Mouse (Mus musculus) induced T-regulatory cell, adult 2 months (primary cell): Measurements from ENCODE around the gene Tub.

Experiments
- DNase-seq: peaks from one replicate; pipeline ENCODE4 v3.0.0-alpha.2; 2012; ENCODE audit warnings: low read depth

Gene Tub

DNA sequence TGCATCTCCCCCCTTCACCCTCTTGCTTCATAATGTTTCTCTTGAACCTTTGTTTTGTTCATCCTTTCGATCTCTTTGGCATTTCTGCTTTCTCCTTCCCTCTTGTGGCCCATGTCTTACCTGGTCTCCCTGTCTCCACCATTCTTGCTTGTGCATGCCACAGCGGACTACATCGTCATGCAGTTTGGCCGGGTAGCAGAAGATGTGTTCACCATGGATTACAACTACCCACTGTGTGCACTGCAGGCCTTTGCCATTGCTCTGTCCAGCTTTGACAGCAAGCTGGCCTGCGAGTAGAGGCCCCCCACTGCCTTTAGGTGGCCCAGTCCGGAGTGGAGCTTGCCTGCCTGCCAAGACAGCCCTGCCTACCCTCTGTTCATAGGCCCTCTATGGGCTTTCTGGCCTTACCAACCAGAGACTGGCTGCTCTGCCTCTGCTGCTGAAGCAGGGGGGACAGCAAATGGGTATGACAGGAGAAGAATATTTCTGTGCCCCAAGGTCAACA lies 79.9 kb downstream of the Tub start:
- DNase-seq = no peak

DNA sequence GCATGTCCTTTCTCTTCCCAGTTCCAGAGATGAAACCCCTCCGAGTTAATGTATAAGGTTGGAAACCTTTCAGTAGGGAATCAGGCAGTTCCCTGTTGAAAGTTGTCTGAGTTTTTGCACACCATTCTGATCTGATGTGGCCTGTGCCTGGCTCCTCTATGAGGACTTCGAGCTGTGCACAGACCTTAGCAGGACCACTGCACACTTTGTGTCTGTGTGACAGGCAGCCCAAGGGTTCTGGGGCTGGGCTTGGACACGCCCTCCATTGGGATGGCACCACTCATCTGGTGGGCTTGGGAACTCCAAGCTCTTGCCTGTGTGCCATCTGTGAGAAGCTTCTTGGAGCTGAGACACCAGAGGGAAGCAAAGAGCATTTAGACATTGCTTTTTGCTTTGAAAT lies 81.2 kb downstream of the Tub start:
- DNase-seq = no peak

DNA sequence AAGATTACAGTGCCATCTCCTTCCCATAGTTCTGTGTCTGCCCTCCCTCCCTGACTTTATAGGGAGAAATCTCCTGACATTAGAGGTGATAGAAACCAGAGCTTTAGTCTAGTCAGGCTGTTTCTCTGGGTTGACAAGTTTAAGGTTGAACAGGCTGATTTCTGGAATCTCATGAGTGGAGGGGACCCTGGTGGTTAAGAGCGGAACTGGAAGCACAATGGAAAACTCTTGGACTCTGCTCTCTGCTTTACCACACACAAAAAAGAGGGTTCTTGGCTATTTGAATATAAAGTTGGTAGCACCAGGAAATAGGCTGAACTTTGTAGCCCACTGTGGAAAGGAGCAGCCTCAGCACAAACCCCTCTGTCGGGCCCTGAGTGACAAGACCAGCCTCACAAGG lies 81.9 kb downstream of the Tub start:
- no peak for DNase-seq

DNA sequence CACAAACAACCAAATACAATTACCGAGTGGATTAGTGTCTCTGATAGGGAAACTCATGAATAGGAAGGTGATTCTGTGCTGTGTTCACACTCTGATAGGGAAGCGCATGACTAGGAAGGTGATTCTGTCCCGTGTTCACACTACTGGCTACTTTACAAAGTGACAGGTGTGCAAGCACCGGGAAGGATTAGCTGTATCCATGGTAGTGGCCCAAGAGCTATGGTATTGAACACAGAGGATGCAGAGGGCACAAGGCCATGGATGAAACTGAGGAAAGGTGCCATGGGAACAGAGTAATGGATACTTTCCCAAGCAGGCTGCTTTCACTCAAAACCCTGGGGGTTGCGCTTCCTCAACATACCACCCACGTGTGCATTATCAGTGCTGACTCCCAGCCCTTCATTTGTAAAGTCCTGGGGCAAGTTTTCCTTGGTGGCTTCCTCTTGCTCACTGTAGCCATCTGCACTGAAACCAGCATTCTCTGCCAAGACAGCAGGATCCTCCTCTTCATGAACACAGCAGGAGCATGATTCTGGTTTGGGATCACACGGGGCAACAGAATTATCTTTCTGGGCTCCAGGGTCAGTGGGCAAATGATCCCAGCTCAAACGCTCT lies 88.1 kb downstream of the Tub start:
- DNase-seq = no peak

DNA sequence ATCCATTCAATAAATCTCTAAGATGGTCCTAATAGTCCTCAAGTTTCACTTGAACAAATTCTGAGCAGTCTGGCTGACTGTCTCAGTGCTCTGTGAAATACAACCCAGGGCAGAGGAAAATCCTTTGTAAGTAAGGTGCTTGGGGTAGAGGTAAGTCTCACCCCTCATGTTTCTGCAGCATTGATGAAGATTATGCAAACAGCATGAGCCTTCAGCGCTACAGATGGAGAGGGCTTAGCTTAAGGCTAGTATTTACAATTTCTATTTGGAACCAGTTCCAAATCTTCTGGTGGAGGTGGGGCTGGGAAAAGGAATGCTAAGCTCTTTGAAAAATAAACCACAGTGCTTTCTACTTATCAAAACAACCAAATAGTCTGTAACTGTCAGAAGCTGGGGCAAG lies 88.8 kb downstream of the Tub start:
- DNase-seq = no peak

DNA sequence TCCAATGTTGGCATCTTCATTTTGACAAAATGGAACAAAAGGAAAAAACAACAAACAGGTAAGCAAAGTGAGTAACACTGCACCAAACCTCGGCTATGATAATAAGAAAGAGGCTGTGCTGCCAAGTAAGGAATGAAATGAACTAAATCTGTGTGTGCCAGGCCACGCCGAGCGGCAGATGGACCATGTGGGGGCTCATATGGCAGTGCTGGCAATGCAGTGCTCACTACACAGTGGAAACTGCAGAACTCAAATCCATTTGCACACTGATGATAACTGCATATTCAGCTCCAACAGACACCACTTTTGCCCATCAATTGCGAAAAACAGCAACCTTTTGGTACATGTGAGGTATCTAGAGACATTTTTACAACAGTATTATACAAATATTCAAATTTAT lies 89.3 kb downstream of the Tub start:
- DNase-seq = no peak

DNA sequence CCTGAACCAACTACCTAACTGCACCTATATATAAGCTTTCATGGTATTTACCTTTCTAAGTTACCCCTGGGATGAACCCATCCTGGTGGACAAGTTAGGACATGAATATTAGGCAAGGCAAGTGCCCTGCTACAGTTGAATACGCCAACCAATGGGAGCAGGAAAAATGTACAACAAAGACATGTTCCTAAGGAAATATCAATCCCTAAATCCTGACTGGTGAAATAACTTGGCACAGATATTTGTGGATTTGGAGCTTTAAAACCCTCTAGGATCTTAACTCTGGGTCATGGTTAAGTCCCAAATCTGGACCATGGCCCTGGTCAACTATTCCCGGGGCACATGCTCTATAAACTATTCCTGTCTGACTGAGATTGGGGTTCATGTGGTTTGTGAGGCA lies 95.7 kb downstream of the Tub start:
- no peak for DNase-seq

DNA sequence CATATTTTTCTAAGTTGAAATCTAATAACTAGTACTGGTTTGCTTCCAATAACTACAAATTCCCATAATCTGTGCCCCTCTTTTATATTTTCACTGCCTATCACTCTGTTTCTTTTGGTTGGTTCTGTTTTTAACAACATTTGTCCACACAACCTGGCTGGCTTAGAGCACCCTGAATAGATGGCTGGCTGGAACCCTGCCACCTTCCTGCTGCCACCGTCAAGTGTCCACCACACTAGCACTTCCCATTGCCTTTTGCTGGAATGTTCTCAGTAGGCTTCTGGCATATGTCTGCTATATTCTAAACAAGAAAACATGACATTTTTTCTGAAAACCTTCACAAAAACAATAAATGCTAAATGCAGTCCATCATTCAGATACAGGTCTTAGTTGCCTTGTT lies 100.7 kb downstream of the Tub start:
- DNase-seq = no peak

DNA sequence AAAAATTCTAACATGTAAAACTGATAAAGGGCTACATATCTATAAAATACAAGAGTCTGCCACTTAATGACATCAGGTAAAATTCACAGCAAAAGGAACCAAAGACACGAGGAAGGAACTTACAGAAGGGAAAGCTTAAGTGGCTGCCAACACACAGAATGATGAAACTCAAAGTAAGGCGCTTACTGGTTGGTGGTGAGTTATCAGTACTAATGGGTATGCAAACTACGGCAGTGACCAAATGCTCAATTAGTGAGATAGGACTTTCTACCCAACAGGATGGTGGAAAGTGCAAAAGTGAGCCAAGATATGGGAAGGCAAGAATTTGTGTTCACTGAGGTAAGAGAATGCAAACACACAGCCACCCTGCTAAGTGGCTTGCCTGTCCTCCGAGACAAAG lies 109.4 kb downstream of the Tub start:
- no peak for DNase-seq

DNA sequence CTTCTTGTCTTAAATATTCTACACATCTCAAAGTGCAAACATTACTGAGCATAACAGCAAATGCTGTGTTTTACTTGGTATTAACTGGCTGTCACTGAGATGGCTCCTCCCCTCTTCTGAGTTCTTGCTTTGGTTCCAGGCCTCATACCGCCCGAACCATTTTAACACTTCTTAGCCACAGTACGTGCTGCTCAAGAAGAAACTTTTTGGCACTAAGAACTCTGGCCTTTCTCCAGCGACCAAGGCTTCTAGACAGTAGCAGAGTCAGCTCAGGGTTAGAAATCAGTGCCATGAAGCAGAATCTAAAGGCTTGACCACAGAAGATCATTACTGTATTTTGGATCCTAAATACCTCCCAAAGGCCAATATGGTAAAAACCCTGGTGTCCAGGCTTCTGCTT lies 119.5 kb downstream of the Tub start:
- no peak for DNase-seq

DNA sequence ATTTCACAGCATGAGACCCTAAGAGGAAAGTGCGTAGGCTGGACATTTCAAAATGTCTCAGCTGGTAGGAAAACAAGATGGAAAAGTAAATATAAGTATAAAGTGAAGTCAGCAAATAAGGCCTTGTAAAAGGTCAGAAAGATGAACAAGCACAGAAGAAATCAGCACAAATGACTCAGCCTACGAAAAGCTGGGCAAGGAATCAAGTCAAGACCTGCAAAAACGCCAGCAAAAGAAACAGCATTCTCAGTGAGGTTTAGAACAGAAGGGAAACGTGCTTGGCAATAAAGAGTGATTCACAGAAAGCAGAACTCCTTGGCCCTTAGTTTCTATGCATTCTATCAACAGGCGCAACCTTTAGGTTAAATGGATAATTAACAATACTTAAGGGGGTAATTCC lies 122.2 kb downstream of the Tub start:
- DNase-seq = no peak

DNA sequence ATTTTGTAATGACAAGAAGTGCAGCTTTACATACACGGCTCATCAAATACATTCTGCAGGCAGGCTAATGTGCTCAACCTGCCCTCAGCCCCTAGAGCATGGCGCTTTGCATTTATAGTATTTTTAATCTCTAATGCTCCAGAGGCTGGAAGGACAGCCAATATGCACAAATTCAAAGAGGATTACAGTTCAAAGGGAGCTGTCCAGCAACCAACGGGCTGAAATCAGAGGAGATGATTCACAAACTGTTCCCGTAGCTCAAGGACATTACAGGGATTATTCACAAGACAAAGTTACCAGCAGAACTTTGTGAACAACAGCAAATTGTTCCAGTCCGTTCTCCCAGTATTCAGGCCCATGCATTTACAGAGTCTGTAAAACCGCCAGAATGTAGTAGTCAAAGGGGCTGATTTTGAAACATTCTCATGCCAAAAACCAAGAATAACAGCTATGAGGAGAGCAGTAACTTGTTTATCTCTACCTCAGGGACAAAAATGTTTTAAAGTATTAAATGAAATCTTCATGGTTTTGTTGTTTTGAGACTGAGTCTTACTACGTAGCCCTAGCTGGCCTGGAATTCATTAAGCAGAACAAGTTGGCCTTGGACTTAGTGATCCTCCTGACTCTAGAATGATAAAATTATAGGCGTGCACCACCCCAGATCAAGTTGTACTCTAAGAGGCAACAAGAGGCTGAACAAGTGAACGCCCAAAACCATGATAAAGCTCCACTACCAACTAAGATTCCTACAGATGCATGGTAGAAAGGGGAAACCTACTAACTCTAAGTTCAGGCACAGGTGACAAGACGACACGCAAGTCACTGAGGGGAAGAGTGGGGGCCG lies 132.4 kb downstream of the Tub start:
- DNase-seq = no peak

DNA sequence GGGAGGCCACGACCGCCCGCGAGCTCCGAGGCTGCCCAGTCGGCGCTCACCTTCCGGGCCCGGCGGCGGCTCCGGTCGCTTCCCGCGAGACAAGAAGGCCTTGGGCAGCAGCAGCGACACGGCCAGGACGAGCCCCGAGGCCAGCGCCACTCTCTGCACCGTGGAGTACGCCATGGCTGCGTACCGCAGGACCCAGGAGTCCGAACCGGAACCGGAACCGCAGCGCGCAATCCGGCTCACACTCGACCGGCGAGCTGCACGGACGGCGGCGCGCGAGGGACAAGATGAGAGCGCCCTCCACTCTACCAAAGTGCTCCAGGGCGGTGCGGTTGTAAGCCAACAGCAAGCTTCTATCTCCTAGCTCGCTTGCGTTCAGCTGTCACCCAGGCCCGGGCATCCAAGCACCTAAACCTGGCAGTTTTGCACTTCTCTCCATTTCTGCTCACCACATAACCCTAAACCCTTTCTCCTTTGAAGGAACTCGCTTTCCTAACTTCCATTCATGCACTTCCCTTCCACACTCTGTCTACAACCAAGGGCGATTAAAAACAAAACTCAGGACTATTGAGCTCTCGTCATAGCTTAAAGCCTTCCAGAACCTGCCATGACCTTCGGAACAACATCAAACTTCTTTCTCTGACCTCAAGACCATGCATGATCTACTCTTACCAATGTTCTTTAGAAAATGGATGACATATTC lies 133.1 kb downstream of the Tub start, which contains the start of gene Ric3:
Ric3 (minus strand) TSS at position 219 of the 700 bp plus-strand sequence.
- no peak for DNase-seq

DNA sequence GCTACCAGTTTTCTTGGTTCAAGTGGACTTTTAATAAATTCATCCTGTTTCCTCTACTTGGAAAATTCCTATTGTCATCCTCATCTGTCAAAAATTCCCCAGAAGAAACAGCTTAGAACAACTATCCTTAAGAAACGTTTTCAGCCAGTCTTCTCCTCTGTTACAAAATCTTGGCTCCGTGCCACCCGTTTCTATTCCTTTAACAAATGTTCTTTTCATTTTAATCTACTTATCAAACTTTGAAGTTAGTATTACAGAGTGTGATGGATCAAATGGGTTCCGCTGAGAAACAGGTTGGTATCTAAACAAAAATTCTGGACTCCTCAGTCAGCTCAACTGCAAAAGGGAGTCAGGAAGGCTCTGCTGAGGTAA lies 133.7 kb downstream of the Tub start:
- DNase-seq = no peak
